Mouse (Mus musculus) limb, embryonic 14.5 days (tissue): ENCODE data around the gene Ets2. TPM values are rescaled to one million over a fixed set of nuclear protein-coding genes. Genes with fewer than 3 reads are reported as not detected.
"Not testable (repeated sequence)": the region's sequence is repeated elsewhere in the genome, so short reads cannot be mapped to it uniquely, and the experiment has no call there.

Experiments used
- ATAC-seq: fragments of 200-750 bp; cut with Nextera tagmentation; 2 replicates; pipeline ENCODE4 v1.8.0; 2017; ENCODE audit warnings: low read depth, moderate number of reproducible peaks, moderate TSS enrichment; ENCODE audit not compliant: low FRiP score
- DNase-seq: peaks from one replicate; pipeline ENCODE4 v3.0.0-alpha.2; 2015; ENCODE audit warnings: low spot score
- H3K27ac ChIP-seq: fragments of 300-500 bp; sonication (generic); replicated peaks from 2 replicates; pipeline ENCODE4 v1.5.1; 2014; ENCODE audit warnings: low read depth, mild to moderate bottlenecking, low read length, moderate library complexity, mixed read lengths
- H3K27me3 ChIP-seq: fragments of 300-500 bp; sonication (generic); 2 replicates; pipeline ENCODE4 v1.6.1; 2014; ENCODE audit warnings: low read length, mixed read lengths; ENCODE audit not compliant: control insufficient read depth, insufficient read depth
- H3K36me3 ChIP-seq: fragments of 300-500 bp; sonication (generic); 2 replicates; pipeline ENCODE4 v1.6.1; 2014; ENCODE audit warnings: mild to moderate bottlenecking, low read length, moderate library complexity, mixed read lengths; ENCODE audit not compliant: control insufficient read depth, insufficient read depth
- H3K4me1 ChIP-seq: fragments of 300-500 bp; sonication (generic); 2 replicates; pipeline ENCODE4 v1.6.1; 2014; ENCODE audit warnings: antibody characterized with exemption, low read length, mixed read lengths; ENCODE audit not compliant: control insufficient read depth, insufficient read depth
- H3K4me2 ChIP-seq: fragments of 300-500 bp; sonication (generic); replicated peaks from 2 replicates; pipeline ENCODE4 v1.6.1; 2014; ENCODE audit warnings: low read depth, mild to moderate bottlenecking, low read length, moderate library complexity; ENCODE audit not compliant: severe bottlenecking
- H3K4me3 ChIP-seq: fragments of 300-500 bp; sonication (generic); replicated peaks from 2 replicates; pipeline ENCODE4 v1.5.1; 2014; ENCODE audit warnings: low read length
- H3K9ac ChIP-seq: fragments of 300-500 bp; sonication (generic); 2 replicates; pipeline ENCODE4 v1.6.1; 2014; ENCODE audit warnings: mild to moderate bottlenecking, low read depth, low read length, moderate library complexity; ENCODE audit not compliant: severe bottlenecking
- H3K9me3 ChIP-seq: fragments of 300-500 bp; sonication (generic); 2 replicates; pipeline ENCODE4 v1.6.1; 2016; ENCODE audit warnings: low read length; ENCODE audit not compliant: control insufficient read depth
- POLR2A ChIP-seq: fragments of 200-500 bp; IDR thresholded peaks from 2 replicates; pipeline ENCODE4 v1.8.0; 2012; ENCODE audit warnings: inconsistent platforms, mild to moderate bottlenecking, moderate library complexity, borderline replicate concordance; ENCODE audit not compliant: insufficient read depth, insufficient read length; ENCODE audit errors: extremely low read depth
- WGBS: fragments of 180-500 bp; shearing (Covaris S2); extraction: QIAGEN DNeasy Blood & Tissue Kit; methylation state at CpG from one replicate; pipeline ENCODE4 v1.1.7; 2014; 5-methylcytosine and 5-hydroxymethylcytosine counted together
- polyA plus RNA-seq, 2 experiments: library from polyadenylated mRNA; depleted of rRNA in 1 of 2; stranded (reverse) in 1 of 2; unstranded in 1 of 2; fragments of >200 nt; fragmentation: Nextera tagmentation in 1 of 2; extraction: Ambion mirVana in 1 of 2; gene quantifications; 2 replicates each; pipeline versions ENCODE4 v1.2.1 to v1.2.3; 2012 to 2014

The Ets2 gene
- polyA plus RNA-seq, 2 experiments: 80.4 to 86.2 TPM

- DNase-seq (no peak), ATAC-seq (no peak)
- H3K4me2 ChIP-seq: no peak overlapping the region
- no peaks in the 10 kb centered on the region for H3K36me3 ChIP-seq
- no peaks in the 10 kb centered on the region for H3K9me3 ChIP-seq
- no peak overlapping the region for H3K9ac ChIP-seq
- H3K4me1 ChIP-seq: no peaks in the 10 kb centered on the region; the same call in 1 of the 2 replicates
- 0 out of 2 replicates have a peak overlapping the region, but pooled peaks have one; percentile 26 for H3K27ac ChIP-seq
- TF ChIP-seq POLR2A: no peak
- no peaks in the 10 kb centered on the region for H3K27me3 ChIP-seq
- no peak overlapping the region for H3K4me3 ChIP-seq
- 70% methylated on average over 6 of the region's 6 CpGs for WGBS
Measured at GRCm38 (mm10) chr16:95759988-95760391, 58.1 kb downstream of the Ets2 start.

DNA sequence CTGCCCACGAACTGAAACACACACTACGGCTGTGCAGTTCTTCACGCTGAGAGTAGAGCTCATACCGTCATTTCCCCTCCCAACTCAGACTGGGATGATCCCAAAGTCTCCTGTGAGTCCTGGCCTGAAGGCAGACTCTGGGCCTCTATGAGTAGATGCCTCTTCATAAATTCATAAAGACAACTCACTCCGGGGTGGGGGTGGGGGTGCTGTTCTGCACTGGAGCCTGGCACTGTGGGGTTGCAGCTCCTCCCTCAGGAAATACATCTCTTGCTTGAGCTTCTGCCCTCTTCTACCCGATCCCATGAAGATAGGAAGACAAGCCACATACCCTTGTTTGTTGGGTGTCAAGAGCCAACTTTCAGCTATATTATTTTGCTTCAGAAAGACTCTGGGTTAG lies 59.9 kb downstream of the Ets2 start:
- DNase-seq: no peak
- no peak overlapping the region for H3K9ac ChIP-seq
- H3K27me3 ChIP-seq: no peaks in the 10 kb centered on the region
- H3K36me3 ChIP-seq: no peaks in the 10 kb centered on the region
- no peak overlapping the region for H3K4me2 ChIP-seq
- no peak for TF ChIP-seq POLR2A
- H3K27ac ChIP-seq: no peak overlapping the region
- H3K9me3 ChIP-seq: no peaks in the 10 kb centered on the region
- no peak for ATAC-seq
- WGBS: 78% methylated on average over 6 of the region's 6 CpGs
- H3K4me3 ChIP-seq: no peak overlapping the region
- no peaks in the 10 kb centered on the region; the same call in 1 of the 2 replicates for H3K4me1 ChIP-seq

- Histone ChIP-seq H3K4me1 (no peaks in the 10 kb centered on the region; the same call in 1 of the 2 replicates), H3K27me3 (no peaks in the 10 kb centered on the region), H3K9me3 (no peaks in the 10 kb centered on the region), H3K4me3 (no peak overlapping the region), H3K27ac (no peak overlapping the region), H3K4me2 (no peak overlapping the region), H3K36me3 (no peaks in the 10 kb centered on the region), H3K9ac (no peak overlapping the region)
- ATAC-seq (no peak), DNase-seq (no peak)
- WGBS: 65% methylated on average over 6 of the region's 6 CpGs
- no peak for TF ChIP-seq POLR2A
Measured at GRCm38 (mm10) chr16:95763201-95763600, 61.3 kb downstream of the Ets2 start.

DNA sequence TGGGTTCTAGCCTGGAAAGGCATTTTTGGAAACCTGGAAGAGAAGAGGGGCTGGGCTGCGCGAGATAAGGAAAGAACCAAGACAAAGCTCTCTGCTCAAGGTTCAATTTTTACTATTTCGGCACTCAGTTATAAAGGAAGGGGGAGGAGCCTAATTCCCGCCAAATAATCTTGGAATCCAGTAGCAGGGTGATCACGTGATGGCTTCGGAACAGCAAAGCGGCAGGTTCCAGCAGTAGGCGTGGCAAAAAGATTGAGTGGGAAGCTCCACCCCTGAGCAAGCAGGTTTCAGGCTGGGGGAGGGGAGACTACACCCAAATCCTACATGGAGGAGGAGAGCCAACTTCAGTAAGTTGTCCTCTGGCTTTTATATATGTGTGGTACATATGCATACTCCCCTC lies 62.2 kb downstream of the Ets2 start:
- ATAC-seq, H3K9ac ChIP-seq, DNase-seq, H3K36me3 ChIP-seq, H3K27me3 ChIP-seq, H3K9me3 ChIP-seq, H3K4me2 ChIP-seq, H3K4me1 ChIP-seq, H3K4me3 ChIP-seq, H3K27ac ChIP-seq: not testable (repeated sequence)
- WGBS: 66% methylated on average over 8 of the region's 8 CpGs

DNA sequence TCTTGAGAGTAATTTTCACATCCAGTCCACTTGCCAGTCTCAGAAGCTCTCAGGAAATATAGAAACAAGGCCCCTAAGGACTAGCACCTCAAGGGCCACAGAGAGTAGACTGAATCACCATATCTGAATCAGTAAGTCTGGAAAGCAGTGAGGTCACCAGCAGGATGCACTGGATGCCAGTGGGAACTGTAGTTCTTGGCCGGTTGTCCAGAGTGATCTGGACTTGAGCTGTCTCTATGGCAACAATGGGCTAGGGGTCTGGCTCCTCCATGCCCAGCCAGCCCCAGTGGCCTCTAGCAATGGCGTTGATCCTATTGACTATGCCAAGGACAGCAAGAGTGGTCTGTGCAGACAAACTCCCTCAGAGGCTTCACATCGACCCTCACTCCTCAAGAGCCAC lies 64.3 kb downstream of the Ets2 start:
- no peaks in the 10 kb centered on the region for H3K9me3 ChIP-seq
- 80% methylated on average over 3 of the region's 3 CpGs for WGBS
- peaks cover 13% of the 10 kb centered on the region; the same call in 1 of the 2 replicates for H3K4me1 ChIP-seq
- no peaks in the 10 kb centered on the region for H3K27me3 ChIP-seq
- no peak overlapping the region for H3K4me3 ChIP-seq
- DNase-seq (no peak), ATAC-seq (no peak)
- H3K9ac ChIP-seq: no peak overlapping the region
- H3K36me3 ChIP-seq: no peaks in the 10 kb centered on the region
- no peak overlapping the region for H3K4me2 ChIP-seq
- no peak overlapping the region for H3K27ac ChIP-seq
- TF ChIP-seq POLR2A: no peak

DNA sequence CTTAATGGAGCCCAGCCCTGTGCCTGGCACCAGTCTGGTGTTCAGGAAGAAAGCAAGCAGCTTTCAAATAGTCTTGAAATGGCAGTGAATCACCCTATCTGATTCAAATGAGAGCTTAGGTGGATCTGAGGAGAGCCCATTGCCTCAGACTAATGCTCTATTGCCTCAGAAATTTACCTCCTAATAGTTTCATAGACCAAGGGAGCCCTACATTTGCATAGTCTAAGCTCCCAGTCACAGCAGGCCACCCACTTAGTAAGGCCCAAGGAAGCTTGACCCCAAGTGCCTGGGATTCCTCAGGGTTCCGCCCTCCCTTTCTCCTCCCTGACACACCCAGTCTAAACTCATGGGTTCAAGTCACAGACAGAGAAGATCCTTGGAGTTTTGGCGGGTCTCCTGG lies 65.4 kb downstream of the Ets2 start:
- Histone ChIP-seq H3K36me3 (no peaks in the 10 kb centered on the region), H3K27ac (no peak overlapping the region), H3K9ac (no peak overlapping the region), H3K4me3 (no peak overlapping the region), H3K4me1 (peaks cover 13% of the 10 kb centered on the region; the same call in 1 of the 2 replicates), H3K4me2 (no peak overlapping the region), H3K9me3 (no peaks in the 10 kb centered on the region), H3K27me3 (no peaks in the 10 kb centered on the region)
- DNase-seq (no peak), ATAC-seq (no peak)
- 81% methylated on average over 2 of the region's 2 CpGs for WGBS
- no peak for TF ChIP-seq POLR2A
